Mouse (Mus musculus): ENCODE results near the gene Nhsl1. TPM values are rescaled to one million over a fixed set of nuclear protein-coding genes. Genes with fewer than 3 reads are reported as not detected.

The Nhsl1 gene
- polyA plus RNA-seq (2014; fragmentation: Nextera tagmentation; extraction: Ambion mirVana) = 10.6 and 10.9 TPM in 2 replicates

GRCm38 (mm10) chr10:18318916-18319481 is at the start of gene Nhsl1:
TSS of gene Nhsl1 (plus strand) at chr10:18318985.
- peak; percentile 65 for ATAC-seq (ENCODE audit: insufficient number of reproducible peaks, insufficient read depth, low FRiP score, low read depth)
- H3K27ac ChIP-seq (ENCODE audit: low read length) = peak within 1 kb of the TSS; percentile 68; the same call in 1 of the 2 replicates
- under 1% methylated on average over 63 of the region's 63 CpGs for WGBS
- no peaks in the 10 kb centered on the region for H3K9me3 ChIP-seq (ENCODE audit: control insufficient read depth, low read depth, low read length)
- no peaks in the 10 kb centered on the region for H3K36me3 ChIP-seq (ENCODE audit: control insufficient read depth, insufficient read depth, low read length)
- no peaks in the 10 kb centered on the region for H3K27me3 ChIP-seq (ENCODE audit: control insufficient read depth, insufficient read depth, low read length)
- peaks cover 4% of the 10 kb centered on the region; the same call in 1 of the 2 replicates for H3K4me1 ChIP-seq (ENCODE audit: control insufficient read depth, insufficient read depth, low read length)
- H3K9ac ChIP-seq (replicated peaks; ENCODE audit: low read depth, low read length) = peak within 1 kb of the TSS; percentile 84
- H3K4me2 ChIP-seq (replicated peaks; ENCODE audit: low read depth, low read length) = peak within 1 kb of the TSS; percentile 85
- peak within 1 kb of the TSS; percentile 77 for H3K4me3 ChIP-seq (ENCODE audit: low read depth, low read length)

DNA sequence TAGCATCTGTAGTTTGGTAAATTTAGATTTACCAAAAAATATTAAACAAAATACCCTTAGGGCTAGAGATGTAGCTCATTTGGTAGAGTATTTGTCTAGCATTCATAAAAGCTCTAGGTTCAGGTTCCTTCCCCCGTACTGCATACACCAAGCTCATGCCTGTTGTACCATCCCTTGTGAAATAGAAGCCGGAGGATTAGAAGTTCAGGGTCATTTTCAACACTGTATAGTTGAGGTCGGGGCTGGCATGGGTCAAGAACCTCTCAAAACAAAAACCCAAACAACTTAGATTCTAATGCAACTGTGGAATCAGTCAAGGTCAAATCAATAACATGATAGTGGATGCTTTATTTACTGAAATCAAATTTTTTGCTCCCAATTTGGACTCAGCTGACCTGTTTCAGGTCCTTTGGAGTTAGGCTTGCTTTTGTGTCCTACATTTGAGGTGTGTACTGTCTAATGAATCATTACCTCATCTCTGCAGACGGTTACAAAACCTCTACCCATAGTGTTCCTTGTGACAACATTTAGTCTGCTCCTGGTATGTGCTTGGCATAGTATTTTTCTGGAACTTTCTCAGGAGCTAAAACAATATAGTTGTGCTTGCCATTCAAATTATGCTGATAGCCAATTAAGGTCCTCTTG is 42.6 kb upstream of the Nhsl1 start:
- Histone ChIP-seq H3K4me1 (ENCODE audit: control insufficient read depth, insufficient read depth, low read length) (no peaks in the 10 kb centered on the region), H3K9me3 (ENCODE audit: control insufficient read depth, low read depth, low read length) (no peaks in the 10 kb centered on the region), H3K4me2 (replicated peaks; ENCODE audit: low read depth, low read length) (no peak overlapping the region), H3K27ac (ENCODE audit: low read length) (no peak overlapping the region), H3K36me3 (ENCODE audit: control insufficient read depth, insufficient read depth, low read length) (no peaks in the 10 kb centered on the region), H3K4me3 (ENCODE audit: low read depth, low read length) (no peak overlapping the region), H3K27me3 (ENCODE audit: control insufficient read depth, insufficient read depth, low read length) (no peaks in the 10 kb centered on the region), H3K9ac (replicated peaks; ENCODE audit: low read depth, low read length) (no peak overlapping the region)
- WGBS = 81% methylated on average over 4 of the region's 4 CpGs
- ATAC-seq (ENCODE audit: insufficient number of reproducible peaks, insufficient read depth, low FRiP score, low read depth) = no peak

GRCm38 (mm10) chr10:18283991-18284390 is 34.8 kb upstream of the Nhsl1 start:
- no peak overlapping the region for H3K9ac ChIP-seq (replicated peaks; ENCODE audit: low read depth, low read length)
- H3K36me3 ChIP-seq (ENCODE audit: control insufficient read depth, insufficient read depth, low read length) = no peaks in the 10 kb centered on the region
- no peak overlapping the region for H3K4me3 ChIP-seq (ENCODE audit: low read depth, low read length)
- H3K27me3 ChIP-seq (ENCODE audit: control insufficient read depth, insufficient read depth, low read length) = no peaks in the 10 kb centered on the region
- no peaks in the 10 kb centered on the region for H3K9me3 ChIP-seq (ENCODE audit: control insufficient read depth, low read depth, low read length)
- no peak overlapping the region for H3K27ac ChIP-seq (ENCODE audit: low read length)
- H3K4me1 ChIP-seq (ENCODE audit: control insufficient read depth, insufficient read depth, low read length) = no peaks in the 10 kb centered on the region
- 79% methylated on average over 5 of the region's 5 CpGs for WGBS
- H3K4me2 ChIP-seq (replicated peaks; ENCODE audit: low read depth, low read length) = no peak overlapping the region
- no peak for ATAC-seq (ENCODE audit: insufficient number of reproducible peaks, insufficient read depth, low FRiP score, low read depth)

DNA sequence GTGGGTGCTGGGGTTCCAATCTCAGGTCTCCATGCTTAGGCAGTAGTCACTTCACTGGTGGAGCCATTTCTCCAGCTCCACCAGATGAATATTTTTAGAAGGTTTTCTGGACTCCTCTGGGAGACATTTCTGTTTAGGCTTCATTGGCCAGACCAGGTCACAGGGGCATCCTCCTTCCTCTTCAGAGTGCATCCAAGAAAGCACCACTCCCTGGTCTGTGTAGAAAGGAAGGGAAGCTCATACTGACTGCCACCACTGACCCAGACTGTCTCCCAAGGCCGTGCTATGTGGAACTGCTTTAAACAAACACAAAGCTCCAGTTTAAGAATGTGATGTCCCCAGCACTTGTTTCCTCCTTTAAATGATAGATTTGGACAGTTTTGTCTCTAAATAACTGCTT is 29.3 kb upstream of the Nhsl1 start:
- no peaks in the 10 kb centered on the region for H3K4me1 ChIP-seq (ENCODE audit: control insufficient read depth, insufficient read depth, low read length)
- no peak overlapping the region for H3K4me2 ChIP-seq (replicated peaks; ENCODE audit: low read depth, low read length)
- no peak for ATAC-seq (ENCODE audit: insufficient number of reproducible peaks, insufficient read depth, low FRiP score, low read depth)
- H3K27me3 ChIP-seq (ENCODE audit: control insufficient read depth, insufficient read depth, low read length) = no peaks in the 10 kb centered on the region
- 48% methylated on average over 1 of the region's 1 CpGs for WGBS
- no peak overlapping the region for H3K9ac ChIP-seq (replicated peaks; ENCODE audit: low read depth, low read length)
- no peak overlapping the region for H3K4me3 ChIP-seq (ENCODE audit: low read depth, low read length)
- H3K36me3 ChIP-seq (ENCODE audit: control insufficient read depth, insufficient read depth, low read length) = no peaks in the 10 kb centered on the region
- no peaks in the 10 kb centered on the region for H3K9me3 ChIP-seq (ENCODE audit: control insufficient read depth, low read depth, low read length)
- H3K27ac ChIP-seq (ENCODE audit: low read length) = no peak overlapping the region

DNA sequence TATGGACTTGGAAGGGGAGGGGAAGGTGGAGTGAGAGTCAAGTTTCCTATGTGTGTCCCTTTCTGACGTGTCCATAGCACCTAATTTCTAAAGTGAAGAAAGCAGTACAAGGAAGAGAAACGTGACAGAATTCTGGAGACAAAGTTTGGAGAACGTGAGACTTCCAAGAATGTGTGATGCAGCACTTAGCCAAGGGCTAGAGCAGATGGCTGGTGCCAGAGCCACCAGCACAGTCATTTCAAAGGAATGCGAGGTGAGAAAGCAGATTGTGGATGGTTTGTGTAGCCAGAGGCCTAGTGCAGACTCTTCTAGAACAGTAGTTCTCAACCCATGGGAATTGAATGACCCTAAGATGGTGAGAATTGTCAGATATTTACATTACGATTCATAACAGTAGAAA is 13.7 kb upstream of the Nhsl1 start:
- H3K9ac ChIP-seq (replicated peaks; ENCODE audit: low read depth, low read length) = no peak overlapping the region
- no peaks in the 10 kb centered on the region for H3K36me3 ChIP-seq (ENCODE audit: control insufficient read depth, insufficient read depth, low read length)
- no peaks in the 10 kb centered on the region for H3K27me3 ChIP-seq (ENCODE audit: control insufficient read depth, insufficient read depth, low read length)
- no peak overlapping the region for H3K4me2 ChIP-seq (replicated peaks; ENCODE audit: low read depth, low read length)
- no peaks in the 10 kb centered on the region for H3K4me1 ChIP-seq (ENCODE audit: control insufficient read depth, insufficient read depth, low read length)
- no peaks in the 10 kb centered on the region for H3K9me3 ChIP-seq (ENCODE audit: control insufficient read depth, low read depth, low read length)
- WGBS = 81% methylated on average over 5 of the region's 5 CpGs
- no peak for ATAC-seq (ENCODE audit: insufficient number of reproducible peaks, insufficient read depth, low FRiP score, low read depth)
- H3K4me3 ChIP-seq (ENCODE audit: low read depth, low read length) = no peak overlapping the region
- H3K27ac ChIP-seq (ENCODE audit: low read length) = no peak overlapping the region

- Histone ChIP-seq H3K4me3 (ENCODE audit: low read depth, low read length) (no peak overlapping the region), H3K4me2 (replicated peaks; ENCODE audit: low read depth, low read length) (no peak overlapping the region), H3K27me3 (ENCODE audit: control insufficient read depth, insufficient read depth, low read length) (no peaks in the 10 kb centered on the region), H3K4me1 (ENCODE audit: control insufficient read depth, insufficient read depth, low read length) (peaks cover 4% of the 10 kb centered on the region; the same call in 1 of the 2 replicates), H3K36me3 (ENCODE audit: control insufficient read depth, insufficient read depth, low read length) (no peaks in the 10 kb centered on the region), H3K27ac (ENCODE audit: low read length) (no peak overlapping the region), H3K9me3 (ENCODE audit: control insufficient read depth, low read depth, low read length) (no peaks in the 10 kb centered on the region), H3K9ac (replicated peaks; ENCODE audit: low read depth, low read length) (no peak overlapping the region)
- WGBS = 96% methylated on average over 1 of the region's 1 CpGs
- ATAC-seq (ENCODE audit: insufficient number of reproducible peaks, insufficient read depth, low FRiP score, low read depth) = no peak
Measured at GRCm38 (mm10) chr10:18315071-18315470, 3.7 kb upstream of the Nhsl1 start.

DNA sequence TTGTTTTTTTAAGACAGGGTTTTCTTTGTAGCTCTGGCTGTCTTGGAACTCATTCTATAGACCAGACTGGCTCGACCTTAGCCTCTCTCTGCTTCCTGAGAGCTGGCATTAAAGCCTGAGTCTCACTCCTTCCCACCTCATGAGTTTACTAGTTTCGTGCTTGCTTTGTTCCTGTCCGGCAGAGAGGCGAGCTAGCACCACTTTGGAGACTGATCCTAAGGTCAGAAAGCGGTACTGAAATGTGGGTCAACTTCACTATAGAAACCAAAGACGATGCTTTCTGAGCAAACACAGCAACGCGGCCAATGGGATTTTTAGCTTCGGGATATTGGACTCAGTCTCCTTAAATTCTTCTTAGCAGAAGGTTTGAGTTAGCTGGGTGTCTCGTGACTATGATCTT is 1.3 kb upstream of the Nhsl1 start:
- Histone ChIP-seq H3K4me3 (ENCODE audit: low read depth, low read length) (peak overlapping the region; percentile 77; the same call in 1 of the 2 replicates), H3K4me1 (ENCODE audit: control insufficient read depth, insufficient read depth, low read length) (peaks cover 4% of the 10 kb centered on the region; the same call in 1 of the 2 replicates), H3K4me2 (replicated peaks; ENCODE audit: low read depth, low read length) (no peak overlapping the region), H3K27me3 (ENCODE audit: control insufficient read depth, insufficient read depth, low read length) (no peaks in the 10 kb centered on the region), H3K36me3 (ENCODE audit: control insufficient read depth, insufficient read depth, low read length) (no peaks in the 10 kb centered on the region), H3K27ac (ENCODE audit: low read length) (no peak overlapping the region), H3K9me3 (ENCODE audit: control insufficient read depth, low read depth, low read length) (no peaks in the 10 kb centered on the region), H3K9ac (replicated peaks; ENCODE audit: low read depth, low read length) (no peak overlapping the region)
- no peak for ATAC-seq (ENCODE audit: insufficient number of reproducible peaks, insufficient read depth, low FRiP score, low read depth)
- WGBS = 38% methylated on average over 10 of the region's 10 CpGs

DNA sequence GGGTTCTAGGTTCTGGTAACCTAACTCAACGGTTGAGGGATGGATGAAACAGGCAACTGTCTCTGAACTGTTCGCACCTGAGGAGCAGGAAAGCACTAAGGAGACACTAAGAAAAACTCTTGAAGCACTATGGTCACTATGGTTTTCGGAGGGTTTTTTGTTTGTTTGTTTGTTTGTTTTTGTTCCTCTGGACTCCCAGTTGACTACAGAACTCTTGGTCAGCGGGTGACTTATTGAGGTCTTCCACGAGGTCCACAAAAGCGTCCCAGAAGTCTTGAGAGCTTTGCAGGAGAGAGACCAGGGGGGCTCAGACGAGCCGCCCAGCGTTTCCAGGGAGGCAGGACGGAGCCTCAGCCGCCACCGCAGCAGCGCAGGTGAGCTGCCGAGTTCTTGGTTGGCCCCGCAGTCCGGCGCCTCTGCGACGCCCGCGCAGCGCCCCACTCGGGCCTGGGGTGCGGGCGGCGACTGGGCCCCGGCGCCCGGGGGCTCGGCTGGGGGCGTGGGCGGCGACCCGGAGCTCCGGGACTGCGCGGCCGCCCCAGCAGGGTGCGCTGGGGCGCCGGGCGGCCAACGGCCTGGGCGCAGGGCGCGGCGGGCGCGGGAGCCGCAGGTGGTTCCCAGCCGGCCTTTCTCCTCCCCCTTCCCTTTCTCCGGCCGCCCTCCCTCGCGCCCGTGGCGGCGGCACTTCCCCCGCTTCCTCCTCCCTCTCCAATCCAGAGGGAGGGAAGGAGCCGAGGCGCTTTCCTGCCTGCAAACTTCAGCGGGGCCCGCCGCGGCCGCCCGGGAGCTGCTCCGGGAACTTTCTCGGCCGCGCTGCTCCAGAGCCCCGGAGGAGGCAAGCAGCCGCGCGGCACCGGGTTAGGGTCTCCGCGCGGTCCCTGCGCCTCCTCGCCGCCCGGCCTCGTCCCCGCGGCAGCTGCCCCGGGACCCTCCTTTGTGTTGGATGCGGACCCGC is 547 bp upstream of the Nhsl1 start:
- Histone ChIP-seq H3K27ac (ENCODE audit: low read length) (peak overlapping the region; percentile 68; the same call in 1 of the 2 replicates), H3K27me3 (ENCODE audit: control insufficient read depth, insufficient read depth, low read length) (no peaks in the 10 kb centered on the region), H3K4me3 (ENCODE audit: low read depth, low read length) (peak overlapping the region; percentile 77), H3K4me2 (replicated peaks; ENCODE audit: low read depth, low read length) (peak overlapping the region; percentile 85), H3K9me3 (ENCODE audit: control insufficient read depth, low read depth, low read length) (no peaks in the 10 kb centered on the region), H3K4me1 (ENCODE audit: control insufficient read depth, insufficient read depth, low read length) (peaks cover 4% of the 10 kb centered on the region; the same call in 1 of the 2 replicates), H3K9ac (replicated peaks; ENCODE audit: low read depth, low read length) (peak overlapping the region; percentile 84), H3K36me3 (ENCODE audit: control insufficient read depth, insufficient read depth, low read length) (no peaks in the 10 kb centered on the region)
- 2% methylated on average over 54 of the region's 89 CpGs for WGBS
- ATAC-seq (ENCODE audit: insufficient number of reproducible peaks, insufficient read depth, low FRiP score, low read depth) = peak; percentile 88
